Mouse (Mus musculus) left cerebral cortex, adult 18-20 months (tissue): ENCODE data around the gene Gbp9. TPM values are rescaled to one million over a fixed set of nuclear protein-coding genes. Genes with fewer than 3 reads are reported as not detected.
"Not testable (repeated sequence)": the region's sequence is repeated elsewhere in the genome, so short reads cannot be mapped to it uniquely, and the experiment has no call there.

Experiments
- DNase-seq, 2 experiments: peaks; one replicate each; pipeline ENCODE4 v3.0.0; 2021 to 2022; ENCODE audit warnings: low spot score in 2 of 2, mixed read lengths in 1 of 2
- total RNA-seq, 2 experiments: library from RNA; stranded (reverse); gene quantifications; 2 replicates each; pipeline ENCODE4 v1.2.3; 2021

Gene Gbp9
- total RNA-seq, 2 experiments from 2014 or later = 2.4 to 4.1 TPM

- not testable (repeated sequence) for DNase-seq
These were observed 76.9 kb downstream of the Gbp9 start for GRCm38 (mm10) chr5:105062403-105062802.

DNA sequence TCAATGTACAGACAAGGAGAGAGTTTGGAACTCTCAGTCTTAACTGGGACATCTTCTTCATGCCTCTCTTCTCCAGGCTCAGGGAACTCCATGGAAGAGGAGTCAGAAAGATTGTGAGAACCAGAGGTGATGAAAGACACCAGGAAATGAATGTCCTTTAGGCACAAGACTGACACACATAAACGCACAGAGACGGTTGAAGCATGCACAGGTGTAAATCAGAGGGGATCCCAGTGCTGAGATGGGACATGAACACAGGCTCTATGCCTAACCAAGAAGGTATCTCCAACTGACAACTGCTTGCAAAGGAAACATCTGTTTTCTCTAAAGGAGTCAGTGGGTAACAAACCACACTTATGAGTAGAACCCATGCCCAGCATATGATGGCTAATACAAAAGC lies 79.1 kb downstream of the Gbp9 start:
- no peak for DNase-seq

DNA sequence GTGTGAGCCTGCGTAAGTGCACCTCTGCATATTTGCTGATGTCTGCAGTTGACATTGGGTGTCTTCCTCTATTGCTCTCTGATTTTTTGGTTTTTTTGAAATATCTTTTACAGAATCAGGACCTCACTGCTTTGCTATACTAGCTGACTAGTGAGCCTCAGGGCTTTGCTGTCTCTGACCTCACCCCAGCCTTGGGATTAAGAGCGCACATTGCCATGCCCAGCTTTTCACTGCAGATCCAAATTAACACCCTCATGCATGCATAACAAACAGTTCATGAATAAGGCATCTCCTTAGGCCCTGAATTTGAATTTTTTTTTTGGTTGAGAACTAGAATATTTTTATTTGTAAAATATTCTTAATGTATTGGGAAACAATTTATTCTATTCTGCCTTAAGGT lies 84.1 kb downstream of the Gbp9 start:
- no peak for DNase-seq

DNA sequence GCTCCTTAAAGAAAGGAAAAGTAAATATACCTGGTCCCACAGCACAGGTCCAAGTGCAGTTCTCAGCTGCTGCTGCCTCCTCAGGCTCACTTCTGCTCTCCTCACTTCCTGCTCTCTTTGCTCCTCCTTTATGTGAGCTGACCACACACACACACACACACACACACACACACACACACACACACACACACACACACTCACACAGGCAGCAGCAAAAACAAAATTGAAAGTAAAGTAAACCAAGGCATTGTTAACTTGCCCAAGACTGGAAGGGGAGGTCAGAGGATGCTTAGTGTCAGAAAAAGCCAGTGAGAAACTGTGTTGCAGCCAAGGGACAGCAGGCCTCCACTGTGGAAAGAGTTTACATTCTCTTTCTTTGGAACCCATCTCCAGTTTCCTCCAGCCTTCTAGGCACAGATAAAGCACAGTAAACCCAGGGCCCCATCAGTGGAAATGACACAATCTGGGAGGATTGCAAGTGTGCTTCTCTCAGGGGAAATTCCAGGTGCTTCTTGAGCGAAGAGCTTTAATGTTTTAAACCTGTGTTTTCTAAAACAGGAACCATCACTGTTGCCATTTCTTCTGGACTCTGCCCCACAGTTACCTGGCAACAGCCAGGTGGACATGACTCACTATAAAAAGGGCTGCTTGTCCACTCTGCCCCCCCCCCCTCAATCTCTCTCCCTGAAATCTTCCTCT lies 85.7 kb downstream of the Gbp9 start:
- not testable (repeated sequence) for DNase-seq

GRCm38 (mm10) chr5:105032362-105032761 lies 107.0 kb downstream of the Gbp9 start:
- DNase-seq = no peak

Other genes with a start within 250 kb of the Gbp9 start
- under 1 TPM; 0.16 to 0.33 TPM for gene Abcg3, start 156.8 kb downstream of the Gbp9 start, total RNA-seq
- gene Gbp8, start within 50 bp of the Gbp9 start, total RNA-seq = under 1 TPM; 0.16 to 0.21 TPM
- gene Gbp4, start within 50 bp of the Gbp9 start, total RNA-seq = 1 to 10 TPM; 1.0 to 1.9 TPM
- not detected for gene Gbp10, start 100.0 kb upstream of the Gbp9 start, total RNA-seq
- gene Gm43302, start 154.2 kb upstream of the Gbp9 start, total RNA-seq = not detected
- gene Gbp6, start 154.2 kb upstream of the Gbp9 start, total RNA-seq = 1 to 10 TPM; 1.6 to 2.0 TPM